Mouse (Mus musculus) MEL (cell line): ENCODE data around the gene Tmem158. TPM values are rescaled to one million over a fixed set of nuclear protein-coding genes. Genes with fewer than 3 reads are reported as not detected.

Experiments used
- DNase-seq: peaks from one replicate; pipeline ENCODE4 v3.0.0; 2011; ENCODE audit warnings: low read depth, low spot score
- H3K27ac ChIP-seq: 2 replicates; pipeline ENCODE4 v1.5.1; 2012; ENCODE audit warnings: low read depth, mild to moderate bottlenecking, control low read depth, low read length, moderate library complexity; ENCODE audit not compliant: control insufficient read depth
- H3K27me3 ChIP-seq, 2 experiments: fragments of 150-350 bp in 1 of 2; sonication (generic) in 1 of 2; 2 replicates each; pipeline ENCODE4 v1.6.1; 2012; ENCODE audit warnings: low read length in 2 of 2, mild to moderate bottlenecking in 2 of 2, improper control_type of control experiment in 1 of 2, moderate library complexity in 1 of 2; ENCODE audit not compliant: insufficient read depth in 2 of 2, control insufficient read depth in 1 of 2
- H3K36me3 ChIP-seq, 2 experiments: 2 replicates each; pipeline ENCODE4 v1.6.1; 2012 to 2014; ENCODE audit warnings: low read length in 2 of 2, improper control_type of control experiment in 1 of 2, inconsistent platforms in 1 of 2, mild to moderate bottlenecking in 1 of 2; ENCODE audit not compliant: insufficient read depth in 2 of 2, control insufficient read depth in 1 of 2
- H3K4me1 ChIP-seq, 2 experiments: fragments of 150-350 bp in 1 of 2; sonication (generic) in 1 of 2; 2 replicates each; pipeline ENCODE4 v1.6.1; 2012; ENCODE audit warnings: low read length in 2 of 2, improper control_type of control experiment in 1 of 2, mild to moderate bottlenecking in 1 of 2; ENCODE audit not compliant: insufficient read depth in 2 of 2, control insufficient read depth in 1 of 2
- H3K4me3 ChIP-seq, 2 experiments: fragments of 150-350 bp in 1 of 2; sonication (generic) in 1 of 2; 2 replicates each; pipeline ENCODE4 v1.5.1; 2012; ENCODE audit warnings: low read depth in 2 of 2, low read length in 2 of 2, mild to moderate bottlenecking in 2 of 2, moderate library complexity in 2 of 2, control low read depth in 1 of 2, improper control_type of control experiment in 1 of 2; ENCODE audit not compliant: control insufficient read depth in 1 of 2, insufficient read depth in 1 of 2
- H3K79me2 ChIP-seq: 2 replicates; pipeline ENCODE4 v1.6.1; 2012; ENCODE audit warnings: mild to moderate bottlenecking, low read length, moderate library complexity; ENCODE audit not compliant: control insufficient read depth, poor library complexity, insufficient read depth
- H3K9ac ChIP-seq: 2 replicates; pipeline ENCODE4 v1.6.1; 2012; ENCODE audit warnings: low read depth, mild to moderate bottlenecking, control low read depth, low read length, moderate library complexity; ENCODE audit not compliant: control insufficient read depth, poor library complexity, severe bottlenecking
- H3K9me3 ChIP-seq: fragments of 150-350 bp; sonication (generic); replicated peaks from 2 replicates; pipeline ENCODE4 v1.6.1; 2012; ENCODE audit warnings: mild to moderate bottlenecking, low read length, improper control_type of control experiment, moderate library complexity; ENCODE audit not compliant: insufficient read depth
- BHLHE40 ChIP-seq: IDR thresholded peaks from 2 replicates; pipeline ENCODE4 v1.6.1; 2012; ENCODE audit warnings: low read depth, mild to moderate bottlenecking, inconsistent platforms, low read length, improper control_type of control experiment, borderline replicate concordance
- EP300 ChIP-seq, 2 experiments: IDR thresholded peaks; 2 replicates each; pipeline ENCODE4 v1.6.1; 2011; ENCODE audit warnings: improper control_type of control experiment in 2 of 2, low read length in 2 of 2, low read depth in 1 of 2, mild to moderate bottlenecking in 1 of 2
- ETS1 ChIP-seq: IDR thresholded peaks from 2 replicates; pipeline ENCODE4 v1.6.1; 2012; ENCODE audit warnings: low read depth, mild to moderate bottlenecking, inconsistent platforms, low read length, improper control_type of control experiment, moderate library complexity
- GATA1 ChIP-seq: IDR thresholded peaks from 2 replicates; pipeline ENCODE4 v1.6.1; 2011; ENCODE audit warnings: low read depth, low read length, improper control_type of control experiment
- HCFC1 ChIP-seq: IDR thresholded peaks from 2 replicates; pipeline ENCODE4 v1.6.1; 2012; ENCODE audit warnings: low read depth, mild to moderate bottlenecking, inconsistent platforms, low read length, improper control_type of control experiment, moderate library complexity
- KAT2A ChIP-seq: conservative IDR thresholded peaks from 2 replicates; pipeline ENCODE4 v1.6.1; 2012; ENCODE audit warnings: low read depth, low read length, improper control_type of control experiment, inconsistent platforms
- MAZ ChIP-seq: IDR thresholded peaks from 2 replicates; pipeline ENCODE4 v1.6.1; 2012; ENCODE audit warnings: low read depth, mild to moderate bottlenecking, inconsistent platforms, low read length, improper control_type of control experiment
- MEF2A ChIP-seq: IDR thresholded peaks from 2 replicates; pipeline ENCODE4 v1.6.1; 2014; ENCODE audit warnings: low read depth, mild to moderate bottlenecking, inconsistent platforms, low read length, improper control_type of control experiment; ENCODE audit not compliant: poor library complexity, insufficient replicate concordance, severe bottlenecking; ENCODE audit errors: extremely low read depth
- MXI1 ChIP-seq: IDR thresholded peaks from 2 replicates; pipeline ENCODE4 v1.6.1; 2011; ENCODE audit warnings: mild to moderate bottlenecking, low read depth, low read length, improper control_type of control experiment
- NRF1 ChIP-seq: IDR thresholded peaks from 2 replicates; pipeline ENCODE4 v1.6.1; 2014; ENCODE audit warnings: low read depth, mild to moderate bottlenecking, inconsistent platforms, low read length, improper control_type of control experiment, moderate library complexity; ENCODE audit not compliant: poor library complexity, insufficient read depth, severe bottlenecking
- RAD21 ChIP-seq: IDR thresholded peaks from 2 replicates; pipeline ENCODE4 v1.6.1; 2011; ENCODE audit warnings: mild to moderate bottlenecking, low read depth, low read length, improper control_type of control experiment
- RCOR1 ChIP-seq: IDR thresholded peaks from 2 replicates; pipeline ENCODE4 v1.6.1; 2012; ENCODE audit warnings: low read depth, mild to moderate bottlenecking, inconsistent platforms, low read length, improper control_type of control experiment
- SIN3A ChIP-seq: IDR thresholded peaks from 2 replicates; pipeline ENCODE4 v1.6.1; 2012; ENCODE audit warnings: low read length, improper control_type of control experiment, inconsistent platforms
- SMC3 ChIP-seq: IDR thresholded peaks from 2 replicates; pipeline ENCODE4 v1.6.1; 2011; ENCODE audit warnings: low read depth, low read length, improper control_type of control experiment
- TAL1 ChIP-seq: IDR thresholded peaks from 2 replicates; pipeline ENCODE4 v1.6.1; 2012; ENCODE audit warnings: mild to moderate bottlenecking, inconsistent platforms, low read length, moderate library complexity, mixed read lengths
- TBP ChIP-seq: IDR thresholded peaks from 2 replicates; pipeline ENCODE4 v1.8.0; 2011; ENCODE audit warnings: low read depth, low read length, improper control_type of control experiment
- TCF12 ChIP-seq: IDR thresholded peaks from 2 replicates; pipeline ENCODE4 v1.6.1; 2014; ENCODE audit warnings: low read depth, mild to moderate bottlenecking, inconsistent platforms, low read length, improper control_type of control experiment, moderate library complexity
- UBTF ChIP-seq: IDR thresholded peaks from 2 replicates; pipeline ENCODE4 v1.6.1; 2012; ENCODE audit warnings: low read depth, mild to moderate bottlenecking, inconsistent platforms, low read length, improper control_type of control experiment, moderate library complexity, borderline replicate concordance; ENCODE audit not compliant: insufficient read depth
- ZKSCAN1 ChIP-seq: IDR thresholded peaks from 2 replicates; pipeline ENCODE4 v1.6.1; 2012; ENCODE audit warnings: low read depth, mild to moderate bottlenecking, inconsistent platforms, low read length, improper control_type of control experiment, moderate library complexity
- ZMIZ1 ChIP-seq: IDR thresholded peaks from 2 replicates; pipeline ENCODE4 v1.6.1; 2012; ENCODE audit warnings: low read depth, mild to moderate bottlenecking, inconsistent platforms, low read length, improper control_type of control experiment, moderate library complexity
- ZNF384 ChIP-seq: IDR thresholded peaks from 2 replicates; pipeline ENCODE4 v1.6.1; 2012; ENCODE audit warnings: low read depth, mild to moderate bottlenecking, inconsistent platforms, low read length, improper control_type of control experiment
- polyA plus RNA-seq, 2 experiments: library from polyadenylated mRNA; stranded (reverse) in 1 of 2; unstranded in 1 of 2; fragments of >175 nt in 1 of 2; fragments of >200 nt in 1 of 2; gene quantifications; 2 replicates each; pipeline versions ENCODE4 v1.2.1 to v1.2.4; 2012; ENCODE audit warnings: low replicate concordance in 2 of 2, low read depth in 1 of 2; ENCODE audit not compliant: insufficient read length in 2 of 2, insufficient read depth in 1 of 2, missing spikeins in 1 of 2
- total RNA-seq: library from RNA; depleted of rRNA; stranded (reverse); fragments of 300-350 nt; gene quantifications from 2 replicates; pipeline ENCODE4 v1.2.3, GENCODE M21; 2012

The Tmem158 gene
- total and polyA plus RNA-seq, 3 experiments = 5.0 to 10.1 TPM; not detected in 1

DNA sequence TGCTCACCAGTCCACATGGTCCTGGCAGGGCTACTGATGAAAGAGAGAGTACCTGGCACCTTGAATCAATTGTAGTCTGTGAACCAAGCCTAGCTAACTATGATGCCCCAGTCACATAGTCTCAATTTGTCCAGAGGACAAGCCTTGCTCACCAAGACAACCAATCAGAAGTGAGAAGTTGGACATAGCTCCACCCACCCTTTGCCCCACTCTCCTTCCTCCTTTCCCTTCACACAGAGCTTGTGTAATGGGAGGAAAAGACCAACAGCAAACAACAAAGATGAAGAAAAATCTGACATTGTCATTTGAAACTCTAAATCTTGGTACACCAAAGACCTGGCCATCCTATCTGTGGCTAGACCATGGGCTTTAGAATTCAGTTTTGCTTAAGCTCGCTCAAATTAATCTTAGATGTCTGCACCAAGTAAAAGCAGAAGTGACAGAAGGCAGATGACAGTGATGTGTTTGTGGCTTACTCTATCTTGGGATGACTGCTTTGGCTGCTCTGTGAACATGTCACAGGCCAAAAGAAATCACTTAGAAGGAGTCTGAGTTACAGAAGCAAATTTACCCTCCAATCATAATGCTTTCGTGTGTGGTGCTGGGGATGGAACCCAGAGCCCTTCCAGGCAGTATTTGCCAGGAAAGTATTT lies 9.5 kb upstream of the Tmem158 start:
- Histone ChIP-seq H3K27ac (peak overlapping the region; percentile 54), H3K4me3 (peak overlapping the region; percentile 28 to 30), H3K9ac (no peak overlapping the region), H3K79me2 (no peaks in the 10 kb centered on the region), H3K9me3 (no peaks in the 10 kb centered on the region), H3K27me3 (peaks cover 0 to 2% of the 10 kb centered on the region in 2 experiments; a peak in 1 of 4 replicates), H3K36me3 (peaks cover 0 to 31% of the 10 kb centered on the region in 2 experiments; a peak in 2 of 4 replicates)
- DNase-seq = peak; percentile 90
- TF ChIP-seq TCF12 (peak; percentile 58), MXI1 (0 out of 2 replicates have a peak, but pooled peaks have one; percentile 44), SIN3A (peak; percentile 65), UBTF (no peak), TAL1 (peak; percentile 30; the same call in 1 of the 2 replicates), ZKSCAN1 (no peak), MAZ (no peak), TBP (0 out of 2 replicates have a peak, but pooled peaks have one; percentile 14), KAT2A (no peak), EP300 (IDR thresholded peaks at IDR 0.05; ENCODE audit: low read depth in 1 of 2, low read length in 2 of 2) (peak; percentile 62 to 82), BHLHE40 (no peak), HCFC1 (no peak), MEF2A (no peak), ZNF384 (no peak), ETS1 (peak; percentile 69; the same call in 1 of the 2 replicates), RAD21 (no peak; the same call in 1 of the 2 replicates), NRF1 (no peak), SMC3 (no peak), ZMIZ1 (no peak), RCOR1 (peak; percentile 92), GATA1 (peak; percentile 51; the same call in 1 of the 2 replicates)
- TF ChIP-seq, all 39 proteins: peak for 9
- H3K4me1 ChIP-seq = peaks cover 4 to 30% of the 10 kb centered on the region in 2 experiments
